Mouse (Mus musculus) G1E (cell line): ENCODE data around the gene Abraxas2.

Experiments
- CTCF ChIP-seq: IDR thresholded peaks from 2 replicates; pipeline ENCODE4 v1.5.1; 2012; ENCODE audit warnings: low read depth, low read length, inconsistent platforms, mixed read lengths
- GATA2 ChIP-seq: IDR thresholded peaks from 2 replicates; pipeline ENCODE4 v1.6.1; 2012; ENCODE audit warnings: low read depth, low read length, inconsistent platforms, borderline replicate concordance
- POLR2AphosphoS5 ChIP-seq: IDR thresholded peaks from 2 replicates; pipeline ENCODE4 v1.6.1; 2012; ENCODE audit warnings: low read depth, low read length, inconsistent platforms; ENCODE audit not compliant: insufficient replicate concordance
- TAL1 ChIP-seq: conservative IDR thresholded peaks from 2 replicates; pipeline ENCODE4 v1.6.1; 2012; ENCODE audit warnings: low read depth, low read length, inconsistent platforms, mixed read lengths

- TF ChIP-seq CTCF (no peak), TAL1 (no peak), POLR2AphosphoS5 (no peak), GATA2 (no peak)
Observed at GRCm38 (mm10) chr7:132853946-132854345, 5.1 kb upstream of the Abraxas2 start.
